Mouse (Mus musculus): Measurements from ENCODE around the gene Fam57b. TPM values are rescaled to one million over a fixed set of nuclear protein-coding genes. Genes with fewer than 3 reads are reported as not detected.

The Fam57b gene
- polyA plus RNA-seq, 1 experiment from 2014 or later = 1.5 TPM

- under 1% methylated on average over 21 of the region's 21 CpGs for WGBS
- peaks cover 13% of the 10 kb centered on the region for H3K36me3 ChIP-seq
Observed at GRCm38 (mm10) chr7:126779983-126780970, 17.2 kb upstream of the Fam57b start.

GRCm38 (mm10) chr7:126780971-126781635 lies 16.4 kb upstream of the Fam57b start, which contains the start of gene Tbx6:
Gene Tbx6 (plus strand): TSS chr7:126781483.
- H3K36me3 ChIP-seq = peaks cover 20% of the 10 kb centered on the region
- ATAC-seq = peak; percentile 12
- H3K9ac ChIP-seq = peak within 1 kb of the TSS; percentile 45
- H3K27me3 ChIP-seq (replicated peaks) = no peaks in the 10 kb centered on the region
- peak within 1 kb of the TSS; percentile 51 for H3K27ac ChIP-seq
- no peaks in the 10 kb centered on the region for H3K9me3 ChIP-seq
- H3K4me3 ChIP-seq (replicated peaks) = peak within 1 kb of the TSS; percentile 42
- peaks cover 41% of the 10 kb centered on the region for H3K4me1 ChIP-seq (replicated peaks)
- H3K4me2 ChIP-seq (replicated peaks) = peak within 1 kb of the TSS; percentile 85
- 7% methylated on average over 22 of the region's 22 CpGs for WGBS

More at GRCm38 (mm10) chr7:126779983-126780970, 17.2 kb upstream of the Fam57b start:
- Histone ChIP-seq H3K4me1 (replicated peaks) (peaks cover 49% of the 10 kb centered on the region), H3K9me3 (no peaks in the 10 kb centered on the region), H3K4me2 (replicated peaks) (peak overlapping the region; percentile 85), H3K27me3 (replicated peaks) (no peaks in the 10 kb centered on the region), H3K9ac (peak overlapping the region; percentile 45), H3K27ac (peak overlapping the region; percentile 51), H3K4me3 (replicated peaks) (peak overlapping the region; percentile 42)
- ATAC-seq = peak; percentile 73

- Histone ChIP-seq H3K9ac (peak overlapping the region; percentile 45), H3K27ac (no peak overlapping the region), H3K27me3 (replicated peaks) (no peaks in the 10 kb centered on the region), H3K4me3 (replicated peaks) (no peak overlapping the region), H3K4me2 (replicated peaks) (peak overlapping the region; percentile 85), H3K36me3 (peaks cover 27% of the 10 kb centered on the region), H3K4me1 (replicated peaks) (peaks cover 37% of the 10 kb centered on the region), H3K9me3 (no peaks in the 10 kb centered on the region)
- 34% methylated on average over 11 of the region's 11 CpGs for WGBS
- no peak for ATAC-seq
Observed at GRCm38 (mm10) chr7:126781661-126782370, 15.7 kb upstream of the Fam57b start.

GRCm38 (mm10) chr7:126782693-126783092 lies 14.8 kb upstream of the Fam57b start:
- no peak for ATAC-seq
- Histone ChIP-seq H3K4me3 (replicated peaks) (no peak overlapping the region), H3K36me3 (peaks cover 35% of the 10 kb centered on the region), H3K27ac (no peak overlapping the region), H3K9me3 (no peaks in the 10 kb centered on the region), H3K4me2 (replicated peaks) (no peak overlapping the region), H3K27me3 (replicated peaks) (no peaks in the 10 kb centered on the region), H3K9ac (no peak overlapping the region), H3K4me1 (replicated peaks) (peaks cover 29% of the 10 kb centered on the region)
- WGBS = 77% methylated on average over 13 of the region's 13 CpGs

- 77% methylated on average over 7 of the region's 7 CpGs for WGBS
- ATAC-seq = no peak
Observed at GRCm38 (mm10) chr7:126784469-126784868, 13.0 kb upstream of the Fam57b start.

GRCm38 (mm10) chr7:126785056-126785455 lies 12.4 kb upstream of the Fam57b start:
- Histone ChIP-seq H3K27ac (no peak overlapping the region), H3K9me3 (no peaks in the 10 kb centered on the region), H3K4me3 (replicated peaks) (no peak overlapping the region), H3K4me2 (replicated peaks) (no peak overlapping the region), H3K4me1 (replicated peaks) (peaks cover 20% of the 10 kb centered on the region), H3K9ac (no peak overlapping the region), H3K36me3 (peaks cover 43% of the 10 kb centered on the region), H3K27me3 (replicated peaks) (no peaks in the 10 kb centered on the region)
- ATAC-seq = no peak
- 58% methylated on average over 4 of the region's 4 CpGs for WGBS

More at GRCm38 (mm10) chr7:126784469-126784868, 13.0 kb upstream of the Fam57b start:
- Histone ChIP-seq H3K27ac (no peak overlapping the region), H3K4me3 (replicated peaks) (no peak overlapping the region), H3K36me3 (peaks cover 43% of the 10 kb centered on the region), H3K4me1 (replicated peaks) (peaks cover 24% of the 10 kb centered on the region), H3K27me3 (replicated peaks) (no peaks in the 10 kb centered on the region), H3K9me3 (no peaks in the 10 kb centered on the region), H3K4me2 (replicated peaks) (no peak overlapping the region), H3K9ac (no peak overlapping the region)

GRCm38 (mm10) chr7:126786142-126786541 lies 11.3 kb upstream of the Fam57b start:
- ATAC-seq = no peak
- H3K4me1 ChIP-seq (replicated peaks) = peaks cover 20% of the 10 kb centered on the region
- H3K4me3 ChIP-seq (replicated peaks) = no peak overlapping the region
- no peaks in the 10 kb centered on the region for H3K27me3 ChIP-seq (replicated peaks)
- WGBS = 90% methylated on average over 14 of the region's 14 CpGs
- H3K36me3 ChIP-seq = peaks cover 43% of the 10 kb centered on the region
- no peak overlapping the region for H3K27ac ChIP-seq
- no peaks in the 10 kb centered on the region for H3K9me3 ChIP-seq
- H3K4me2 ChIP-seq (replicated peaks) = no peak overlapping the region
- no peak overlapping the region for H3K9ac ChIP-seq

- WGBS = 87% methylated on average over 4 of the region's 4 CpGs
- Histone ChIP-seq H3K4me1 (replicated peaks) (peaks cover 7% of the 10 kb centered on the region; the same call in 1 of the 2 replicates), H3K36me3 (peaks cover 39% of the 10 kb centered on the region), H3K27me3 (replicated peaks) (no peaks in the 10 kb centered on the region), H3K4me3 (replicated peaks) (no peak overlapping the region), H3K27ac (no peak overlapping the region), H3K9me3 (no peaks in the 10 kb centered on the region), H3K4me2 (replicated peaks) (no peak overlapping the region), H3K9ac (no peak overlapping the region)
- no peak for ATAC-seq
Observed at GRCm38 (mm10) chr7:126789141-126789540, 8.3 kb upstream of the Fam57b start.

- Histone ChIP-seq H3K4me2 (replicated peaks) (peak within 1 kb of the TSS; percentile 68), H3K9me3 (no peaks in the 10 kb centered on the region), H3K9ac (peak within 1 kb of the TSS; percentile 81), H3K4me3 (replicated peaks) (peak within 1 kb of the TSS; percentile 64), H3K36me3 (peaks cover 33% of the 10 kb centered on the region), H3K27ac (peak within 1 kb of the TSS; percentile 96), H3K4me1 (replicated peaks) (peaks cover 21% of the 10 kb centered on the region), H3K27me3 (replicated peaks) (no peaks in the 10 kb centered on the region)
- whole genome bisulfite sequencing = under 1% methylated on average over 82 of the region's 83 CpGs
- peak; percentile 94 for ATAC-seq
Observed at GRCm38 (mm10) chr7:126791851-126792720, 5.4 kb upstream of the Fam57b start, which contains the start of gene Ppp4c. Gene Ppp4c (minus strand): TSS chr7:126792496.

- no peaks in the 10 kb centered on the region for H3K27me3 ChIP-seq (replicated peaks)
- H3K9ac ChIP-seq = peak overlapping the region; percentile 31; the same call in 1 of the 2 replicates
- 22% methylated on average over 11 of the region's 11 CpGs for WGBS
- no peaks in the 10 kb centered on the region for H3K9me3 ChIP-seq
- peaks cover 28% of the 10 kb centered on the region for H3K4me1 ChIP-seq (replicated peaks)
- ATAC-seq = peak; percentile 32
- H3K4me3 ChIP-seq (replicated peaks) = peak overlapping the region; percentile 64
- H3K27ac ChIP-seq = peak overlapping the region; percentile 96
- peaks cover 28% of the 10 kb centered on the region for H3K36me3 ChIP-seq
- H3K4me2 ChIP-seq (replicated peaks) = peak overlapping the region; percentile 68
Observed at GRCm38 (mm10) chr7:126792721-126793443, 4.6 kb upstream of the Fam57b start.

Measured in intestine, embryonic 15.5 days (tissue).